Mouse (Mus musculus) thymus, postnatal 10 days (tissue): Measurements from ENCODE around the gene Nav2.

Experiments
- DNase-seq, 2 experiments: peaks; one replicate each; pipeline ENCODE4 v3.0.0; 2021; ENCODE audit warnings: low spot score in 2 of 2

Nav2 gene

GRCm38 (mm10) chr7:49436492-49436891 lies 528.0 kb downstream of the Nav2 start:
- DNase-seq = no peak

GRCm38 (mm10) chr7:49437901-49438300 lies 529.4 kb downstream of the Nav2 start:
- DNase-seq = no peak

- DNase-seq = peak in 1 of 2 experiments; percentile 38
Measured at GRCm38 (mm10) chr7:49439136-49439535, 530.6 kb downstream of the Nav2 start.

- no peak for DNase-seq
Measured at GRCm38 (mm10) chr7:49440333-49440969, 531.9 kb downstream of the Nav2 start.

- no peak for DNase-seq
Measured at GRCm38 (mm10) chr7:49442174-49442573, 533.7 kb downstream of the Nav2 start.

- DNase-seq = no peak
Measured at GRCm38 (mm10) chr7:49448580-49448979, 540.1 kb downstream of the Nav2 start.

- no peak for DNase-seq
Measured at GRCm38 (mm10) chr7:49450261-49451141, 542.0 kb downstream of the Nav2 start.

- no peak for DNase-seq
Measured at GRCm38 (mm10) chr7:49451240-49451639, 542.7 kb downstream of the Nav2 start.

GRCm38 (mm10) chr7:49452274-49452673 lies 543.8 kb downstream of the Nav2 start:
- no peak for DNase-seq

GRCm38 (mm10) chr7:49454601-49455000 lies 546.1 kb downstream of the Nav2 start:
- DNase-seq = no peak

GRCm38 (mm10) chr7:49456148-49456547 lies 547.6 kb downstream of the Nav2 start:
- peak; percentile 23 to 76 for DNase-seq

- no peak for DNase-seq
Measured at GRCm38 (mm10) chr7:49457398-49457797, 548.9 kb downstream of the Nav2 start.

GRCm38 (mm10) chr7:49457890-49458289 lies 549.4 kb downstream of the Nav2 start:
- DNase-seq = no peak

- peak in 1 of 2 experiments; percentile 16 for DNase-seq
Measured at GRCm38 (mm10) chr7:49462328-49462811, 553.9 kb downstream of the Nav2 start.

GRCm38 (mm10) chr7:49467861-49468260 lies 559.3 kb downstream of the Nav2 start:
- DNase-seq = no peak

GRCm38 (mm10) chr7:49468492-49469205 lies 560.1 kb downstream of the Nav2 start:
- DNase-seq = no peak

- peak in 1 of 2 experiments; percentile 56 for DNase-seq
Measured at GRCm38 (mm10) chr7:49471278-49471677, 562.8 kb downstream of the Nav2 start.

GRCm38 (mm10) chr7:49475282-49475681 lies 566.8 kb downstream of the Nav2 start:
- no peak for DNase-seq

GRCm38 (mm10) chr7:49476163-49476562 lies 567.6 kb downstream of the Nav2 start:
- no peak for DNase-seq

- peak in 1 of 2 experiments; percentile 62 for DNase-seq
Measured at GRCm38 (mm10) chr7:49476666-49477065, 568.1 kb downstream of the Nav2 start.

GRCm38 (mm10) chr7:49477076-49477975 lies 568.8 kb downstream of the Nav2 start:
- no peak for DNase-seq
